Mouse (Mus musculus) embryonic facial prominence, embryonic 11.5 days (tissue): ENCODE results near the gene Lif. TPM values are rescaled to one million over a fixed set of nuclear protein-coding genes. Genes with fewer than 3 reads are reported as not detected.

Experiments
- ATAC-seq: fragments of 200-750 bp; cut with Nextera tagmentation; replicated peaks from 2 replicates; pipeline ENCODE4 v1.8.0; 2017; ENCODE audit warnings: low read depth; ENCODE audit not compliant: insufficient number of reproducible peaks, low FRiP score, low TSS enrichment
- DNase-seq: peaks from one replicate; pipeline ENCODE4 v3.0.0-alpha.2; 2015; ENCODE audit warnings: low spot score
- H3K27ac ChIP-seq: fragments of 300-500 bp; sonication (generic); replicated peaks from 2 replicates; pipeline ENCODE4 v1.5.1; 2014; ENCODE audit warnings: mild to moderate bottlenecking, low read depth, low read length, control low read depth
- H3K27me3 ChIP-seq: fragments of 300-500 bp; sonication (generic); 2 replicates; pipeline ENCODE4 v1.6.1; 2014; ENCODE audit warnings: mild to moderate bottlenecking, low read length, moderate library complexity, mixed read lengths; ENCODE audit not compliant: control insufficient read depth, insufficient read depth
- H3K36me3 ChIP-seq: fragments of 300-500 bp; sonication (generic); replicated peaks from 2 replicates; pipeline ENCODE4 v1.6.1; 2014; ENCODE audit warnings: low read depth, mild to moderate bottlenecking, low read length, moderate library complexity, mixed read lengths; ENCODE audit not compliant: control insufficient read depth, insufficient read depth
- H3K4me1 ChIP-seq: fragments of 300-500 bp; sonication (generic); 2 replicates; pipeline ENCODE4 v1.6.1; 2014; ENCODE audit warnings: low read length, mixed read lengths; ENCODE audit not compliant: control insufficient read depth, insufficient read depth
- H3K4me2 ChIP-seq: fragments of 300-500 bp; sonication (generic); 2 replicates; pipeline ENCODE4 v1.6.1; 2014; ENCODE audit warnings: low read depth, mild to moderate bottlenecking, control low read depth, low read length, moderate library complexity
- H3K4me3 ChIP-seq: fragments of 300-500 bp; sonication (generic); 2 replicates; pipeline ENCODE4 v1.5.1; 2014; ENCODE audit warnings: low read depth, low read length, control low read depth
- H3K9ac ChIP-seq: fragments of 300-500 bp; sonication (generic); replicated peaks from 2 replicates; pipeline ENCODE4 v1.6.1; 2014; ENCODE audit warnings: mild to moderate bottlenecking, control low read depth, low read length
- H3K9me3 ChIP-seq: fragments of 300-500 bp; sonication (generic); replicated peaks from 2 replicates; pipeline ENCODE4 v1.6.1; 2016; ENCODE audit warnings: mild to moderate bottlenecking, low read length, inconsistent platforms, mixed read lengths; ENCODE audit not compliant: control insufficient read depth
- WGBS: fragments of 180-500 bp; shearing (Covaris S2); extraction: QIAGEN DNeasy Blood & Tissue Kit; methylation state at CpG from one replicate; pipeline ENCODE4 v1.1.7; 2014; 5-methylcytosine and 5-hydroxymethylcytosine counted together
- polyA plus RNA-seq: library from polyadenylated mRNA; unstranded; fragments of >200 nt; fragmentation: Nextera tagmentation; extraction: Ambion mirVana; gene quantifications from 2 replicates; pipeline ENCODE4 v1.2.1, GENCODE M21; 2014

Lif gene
- polyA plus RNA-seq, 1 experiment from 2014 or later = 0.07 TPM

- H3K27ac ChIP-seq = no peak overlapping the region
- no peak overlapping the region for H3K9ac ChIP-seq
- no peaks in the 10 kb centered on the region for H3K4me1 ChIP-seq
- DNase-seq (no peak), ATAC-seq (no peak)
- no peaks in the 10 kb centered on the region for H3K9me3 ChIP-seq
- no peaks in the 10 kb centered on the region for H3K36me3 ChIP-seq
- H3K4me3 ChIP-seq = no peak overlapping the region
- H3K4me2 ChIP-seq = no peak overlapping the region
- WGBS = 88% methylated on average over 4 of the region's 4 CpGs
- no peaks in the 10 kb centered on the region for H3K27me3 ChIP-seq
Measured at GRCm38 (mm10) chr11:4241180-4241579, 16.2 kb upstream of the Lif start.

- Histone ChIP-seq H3K9me3 (no peaks in the 10 kb centered on the region), H3K4me1 (no peaks in the 10 kb centered on the region; the same call in 1 of the 2 replicates), H3K36me3 (no peaks in the 10 kb centered on the region), H3K4me2 (no peak overlapping the region), H3K27ac (no peak overlapping the region), H3K9ac (no peak overlapping the region), H3K4me3 (no peak overlapping the region), H3K27me3 (no peaks in the 10 kb centered on the region)
- DNase-seq (peak; percentile 41), ATAC-seq (no peak)
- WGBS = 54% methylated on average over 6 of the region's 6 CpGs
Measured at GRCm38 (mm10) chr11:4246126-4246525, 11.2 kb upstream of the Lif start.

GRCm38 (mm10) chr11:4246623-4247022 lies 10.7 kb upstream of the Lif start:
- no peak overlapping the region for H3K27ac ChIP-seq
- 60% methylated on average over 4 of the region's 4 CpGs for whole genome bisulfite sequencing
- DNase-seq (no peak), ATAC-seq (no peak)
- no peaks in the 10 kb centered on the region for H3K9me3 ChIP-seq
- no peaks in the 10 kb centered on the region for H3K27me3 ChIP-seq
- no peaks in the 10 kb centered on the region for H3K36me3 ChIP-seq
- H3K9ac ChIP-seq = no peak overlapping the region
- H3K4me2 ChIP-seq = no peak overlapping the region
- no peaks in the 10 kb centered on the region; the same call in 1 of the 2 replicates for H3K4me1 ChIP-seq
- H3K4me3 ChIP-seq = no peak overlapping the region

- no peak overlapping the region for H3K4me3 ChIP-seq
- H3K4me2 ChIP-seq = no peak overlapping the region
- H3K27ac ChIP-seq = no peak overlapping the region
- WGBS = 68% methylated on average over 14 of the region's 14 CpGs
- no peaks in the 10 kb centered on the region for H3K9me3 ChIP-seq
- no peak for DNase-seq
- no peak overlapping the region for H3K9ac ChIP-seq
- H3K36me3 ChIP-seq = no peaks in the 10 kb centered on the region
- no peaks in the 10 kb centered on the region; the same call in 1 of the 2 replicates for H3K4me1 ChIP-seq
- no peak for ATAC-seq
- no peaks in the 10 kb centered on the region for H3K27me3 ChIP-seq
Measured at GRCm38 (mm10) chr11:4247201-4247959, 10.0 kb upstream of the Lif start.

GRCm38 (mm10) chr11:4249151-4249550 lies 8.2 kb upstream of the Lif start:
- Histone ChIP-seq H3K9ac (no peak overlapping the region), H3K27ac (no peak overlapping the region), H3K9me3 (no peaks in the 10 kb centered on the region), H3K36me3 (no peaks in the 10 kb centered on the region), H3K27me3 (no peaks in the 10 kb centered on the region), H3K4me3 (no peak overlapping the region), H3K4me1 (no peaks in the 10 kb centered on the region; the same call in 1 of the 2 replicates), H3K4me2 (no peak overlapping the region)
- DNase-seq (no peak), ATAC-seq (no peak)
- WGBS = 94% methylated on average over 3 of the region's 3 CpGs

- no peaks in the 10 kb centered on the region; the same call in 1 of the 2 replicates for H3K4me1 ChIP-seq
- DNase-seq = no peak
- WGBS = 62% methylated on average over 7 of the region's 7 CpGs
- H3K36me3 ChIP-seq = no peaks in the 10 kb centered on the region
- H3K27me3 ChIP-seq = no peaks in the 10 kb centered on the region
- no peak overlapping the region for H3K27ac ChIP-seq
- H3K4me3 ChIP-seq = no peak overlapping the region
- ATAC-seq = no peak
- no peak overlapping the region for H3K9ac ChIP-seq
- no peak overlapping the region for H3K4me2 ChIP-seq
- H3K9me3 ChIP-seq = no peaks in the 10 kb centered on the region
Measured at GRCm38 (mm10) chr11:4250290-4250689, 7.1 kb upstream of the Lif start.

- H3K9ac ChIP-seq = no peak overlapping the region
- no peak overlapping the region for H3K27ac ChIP-seq
- ATAC-seq = no peak
- H3K4me2 ChIP-seq = no peak overlapping the region; the same call in 1 of the 2 replicates
- no peak overlapping the region for H3K4me3 ChIP-seq
- no peaks in the 10 kb centered on the region for H3K9me3 ChIP-seq
- no peaks in the 10 kb centered on the region for H3K36me3 ChIP-seq
- no peaks in the 10 kb centered on the region for H3K27me3 ChIP-seq
- no peak for DNase-seq
- H3K4me1 ChIP-seq = no peaks in the 10 kb centered on the region; the same call in 1 of the 2 replicates
- 73% methylated on average over 3 of the region's 3 CpGs for WGBS
Measured at GRCm38 (mm10) chr11:4251376-4251775, 6.0 kb upstream of the Lif start.

- no peak for DNase-seq
- WGBS = 68% methylated on average over 2 of the region's 2 CpGs
- H3K36me3 ChIP-seq = no peaks in the 10 kb centered on the region
- no peaks in the 10 kb centered on the region for H3K27me3 ChIP-seq
- no peaks in the 10 kb centered on the region for H3K4me1 ChIP-seq
- no peak overlapping the region for H3K4me2 ChIP-seq
- no peak overlapping the region for H3K27ac ChIP-seq
- H3K4me3 ChIP-seq = no peak overlapping the region
- no peak for ATAC-seq
- no peaks in the 10 kb centered on the region for H3K9me3 ChIP-seq
- no peak overlapping the region for H3K9ac ChIP-seq
Measured at GRCm38 (mm10) chr11:4252886-4253285, 4.5 kb upstream of the Lif start.
